Mouse (Mus musculus) stomach, postnatal 0 days (tissue): ENCODE data around the gene Rabgap1.

Experiments used
- CTCF ChIP-seq: IDR thresholded peaks from 2 replicates; pipeline ENCODE4 v1.5.1; 2016; ENCODE audit warnings: antibody characterized with exemption, low read depth, mild to moderate bottlenecking, moderate library complexity
- EP300 ChIP-seq: optimal IDR thresholded peaks from 2 replicates; pipeline ENCODE3; 2016; ENCODE audit warnings: antibody characterized with exemption

GRCm38 (mm10) chr2:37527587-37527986 lies 84.5 kb downstream of the Rabgap1 start:
- TF ChIP-seq CTCF (no peak), EP300 (no peak)
